Mouse (Mus musculus): ENCODE measurements at regions not wholly inside any gene's neighbourhood (a gene's known extent, or its start where the extent isn't known, plus 50 kb on each side); places are given as distances from the start of the nearest gene placed in this dataset.
A peak's percentile ranks its signal among the peaks of the same experiment; 100 is the strongest.

DNA sequence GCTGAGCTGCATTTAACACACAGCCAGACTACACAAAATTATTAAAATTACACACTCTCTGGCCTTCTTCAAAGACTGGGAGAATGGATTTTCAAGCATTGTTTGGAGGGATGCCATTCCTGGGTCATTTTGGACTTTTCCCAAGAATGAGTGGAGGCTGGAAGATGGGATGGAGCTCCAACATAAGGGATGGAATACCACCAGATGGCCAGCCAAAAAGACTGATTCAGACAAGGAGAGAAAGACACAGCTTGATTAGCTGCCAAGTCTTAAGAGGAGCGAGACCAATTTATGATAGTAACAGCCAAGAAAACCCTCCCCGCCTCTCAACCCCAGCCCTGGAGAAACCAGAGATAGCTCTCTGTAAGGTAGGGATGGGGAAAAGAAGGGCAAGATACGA lies 253.4 kb upstream of the Chd6 start:
- TF ChIP-seq CTCF (IDR thresholded peaks at IDR 0.05): no peak
- no peak for ATAC-seq (ENCODE audit: low FRiP score)
- no peaks in the 10 kb centered on the region for H3K9me3 ChIP-seq (ENCODE audit: low read length)
- no peaks in the 10 kb centered on the region for H3K4me1 ChIP-seq (ENCODE audit: insufficient read depth, low read length)
- no peak overlapping the region for H3K27ac ChIP-seq (ENCODE audit: low read depth, low read length)
- no peaks in the 10 kb centered on the region for H3K36me3 ChIP-seq (ENCODE audit: insufficient read depth, low read length)
- WGBS: 72% methylated on average over 3 of the region's 3 CpGs
- H3K4me3 ChIP-seq (ENCODE audit: low read depth, low read length): no peak overlapping the region
- no peaks in the 10 kb centered on the region for H3K27me3 ChIP-seq (ENCODE audit: insufficient read depth, low read length)
- DNase-seq (ENCODE audit: low spot score): peak; percentile 83
- H3K4me2 ChIP-seq (ENCODE audit: low read depth, low read length, poor library complexity, severe bottlenecking): no peak overlapping the region
- H3K9ac ChIP-seq (replicated peaks; ENCODE audit: low read length, poor library complexity, severe bottlenecking): no peak overlapping the region

DNA sequence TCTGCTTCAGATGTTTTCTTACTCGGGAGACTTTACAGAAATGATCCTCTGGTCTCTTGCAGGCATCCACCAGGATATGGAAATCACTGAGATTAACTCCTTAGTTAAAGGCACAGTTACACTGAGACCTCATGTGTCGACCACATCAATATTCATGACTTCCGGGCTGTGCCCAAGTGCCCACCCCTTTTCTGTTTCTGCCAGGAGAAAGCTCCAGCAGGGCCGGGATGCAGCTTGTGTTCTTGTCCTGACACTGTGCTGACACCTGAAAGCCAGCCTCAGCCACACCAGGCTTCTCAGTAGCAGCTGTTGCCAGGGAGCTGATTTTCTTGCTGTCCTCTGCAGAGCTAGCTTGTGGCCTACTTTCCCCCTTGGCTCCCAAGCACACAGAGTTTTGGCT lies 240.2 kb upstream of the Chd6 start:
- WGBS: 6% methylated on average over 4 of the region's 4 CpGs

DNA sequence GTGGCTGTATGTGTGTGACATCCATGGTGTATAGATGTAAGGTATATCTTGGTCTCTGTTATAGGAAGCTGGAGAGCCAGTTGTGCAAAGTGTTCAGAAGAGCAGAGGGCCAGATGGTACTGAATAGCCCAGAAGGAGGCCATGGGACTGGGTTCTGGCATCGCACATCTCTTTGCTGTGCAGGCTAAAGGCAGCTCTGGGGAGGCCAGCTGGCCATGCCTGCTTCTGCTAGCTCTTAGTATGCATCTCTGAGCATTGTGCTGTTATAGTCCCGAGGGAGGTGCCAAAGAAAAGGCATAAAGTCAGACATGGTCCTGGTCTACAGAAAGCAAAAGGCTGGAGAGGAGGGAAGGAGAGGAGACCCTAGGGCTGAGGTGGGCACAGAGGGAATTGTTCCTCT lies 235.1 kb upstream of the Chd6 start:
- WGBS: 53% methylated on average over 2 of the region's 2 CpGs
- ATAC-seq (ENCODE audit: low FRiP score): no peak
- peak; percentile 32 for DNase-seq (ENCODE audit: low spot score)

More for the DNA sequence above, 240.2 kb upstream of the Chd6 start:
- Histone ChIP-seq H3K4me3 (ENCODE audit: low read depth, low read length) (no peak overlapping the region), H3K4me1 (ENCODE audit: insufficient read depth, low read length) (peaks cover 3% of the 10 kb centered on the region; the same call in 1 of the 2 replicates), H3K27ac (ENCODE audit: low read depth, low read length) (no peak overlapping the region), H3K36me3 (ENCODE audit: insufficient read depth, low read length) (no peaks in the 10 kb centered on the region), H3K9me3 (ENCODE audit: low read length) (no peaks in the 10 kb centered on the region), H3K9ac (replicated peaks; ENCODE audit: low read length, poor library complexity, severe bottlenecking) (no peak overlapping the region), H3K4me2 (ENCODE audit: low read depth, low read length, poor library complexity, severe bottlenecking) (no peak overlapping the region), H3K27me3 (ENCODE audit: insufficient read depth, low read length) (no peaks in the 10 kb centered on the region)
- DNase-seq (ENCODE audit: low spot score) (peak; percentile 60), ATAC-seq (ENCODE audit: low FRiP score) (no peak)
- no peak for TF ChIP-seq CTCF (IDR thresholded peaks at IDR 0.05)

DNA sequence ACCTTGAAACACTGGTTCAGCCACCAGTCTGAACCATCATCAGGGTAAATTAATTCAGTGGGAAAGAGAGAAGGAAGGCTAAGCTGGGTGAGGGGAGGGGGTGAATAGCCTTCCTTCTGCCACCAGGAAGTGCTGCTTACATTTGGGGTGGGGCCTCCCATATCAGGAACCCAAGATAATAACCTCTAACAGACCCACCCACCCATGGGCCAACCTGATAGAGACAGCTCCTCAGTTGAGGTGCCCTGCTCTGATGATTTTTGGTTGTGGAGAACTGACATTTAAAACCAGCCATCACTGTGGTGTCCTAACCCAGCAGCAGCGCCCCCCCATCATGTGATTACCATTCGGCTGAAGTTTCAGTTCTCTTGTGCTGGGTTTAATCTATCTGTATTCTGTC lies 233.8 kb upstream of the Chd6 start:
- Histone ChIP-seq H3K36me3 (ENCODE audit: insufficient read depth, low read length) (no peaks in the 10 kb centered on the region), H3K9ac (replicated peaks; ENCODE audit: low read length, poor library complexity, severe bottlenecking) (no peak overlapping the region), H3K4me3 (ENCODE audit: low read depth, low read length) (no peak overlapping the region), H3K27me3 (ENCODE audit: insufficient read depth, low read length) (no peaks in the 10 kb centered on the region), H3K9me3 (ENCODE audit: low read length) (no peaks in the 10 kb centered on the region), H3K4me1 (ENCODE audit: insufficient read depth, low read length) (peaks cover 6% of the 10 kb centered on the region; the same call in 1 of the 2 replicates), H3K27ac (ENCODE audit: low read depth, low read length) (no peak overlapping the region), H3K4me2 (ENCODE audit: low read depth, low read length, poor library complexity, severe bottlenecking) (no peak overlapping the region)
- DNase-seq (ENCODE audit: low spot score) (no peak), ATAC-seq (ENCODE audit: low FRiP score) (no peak)
- WGBS: 80% methylated on average over 2 of the region's 2 CpGs
- no peak for TF ChIP-seq CTCF (IDR thresholded peaks at IDR 0.05)

More for the DNA sequence above, 235.1 kb upstream of the Chd6 start:
- Histone ChIP-seq H3K4me1 (ENCODE audit: insufficient read depth, low read length) (peaks cover 9% of the 10 kb centered on the region; the same call in 1 of the 2 replicates), H3K36me3 (ENCODE audit: insufficient read depth, low read length) (no peaks in the 10 kb centered on the region), H3K27me3 (ENCODE audit: insufficient read depth, low read length) (no peaks in the 10 kb centered on the region), H3K9ac (replicated peaks; ENCODE audit: low read length, poor library complexity, severe bottlenecking) (no peak overlapping the region), H3K4me2 (ENCODE audit: low read depth, low read length, poor library complexity, severe bottlenecking) (no peak overlapping the region), H3K4me3 (ENCODE audit: low read depth, low read length) (no peak overlapping the region), H3K9me3 (ENCODE audit: low read length) (no peaks in the 10 kb centered on the region), H3K27ac (ENCODE audit: low read depth, low read length) (no peak overlapping the region)
- TF ChIP-seq CTCF (IDR thresholded peaks at IDR 0.05): no peak

DNA sequence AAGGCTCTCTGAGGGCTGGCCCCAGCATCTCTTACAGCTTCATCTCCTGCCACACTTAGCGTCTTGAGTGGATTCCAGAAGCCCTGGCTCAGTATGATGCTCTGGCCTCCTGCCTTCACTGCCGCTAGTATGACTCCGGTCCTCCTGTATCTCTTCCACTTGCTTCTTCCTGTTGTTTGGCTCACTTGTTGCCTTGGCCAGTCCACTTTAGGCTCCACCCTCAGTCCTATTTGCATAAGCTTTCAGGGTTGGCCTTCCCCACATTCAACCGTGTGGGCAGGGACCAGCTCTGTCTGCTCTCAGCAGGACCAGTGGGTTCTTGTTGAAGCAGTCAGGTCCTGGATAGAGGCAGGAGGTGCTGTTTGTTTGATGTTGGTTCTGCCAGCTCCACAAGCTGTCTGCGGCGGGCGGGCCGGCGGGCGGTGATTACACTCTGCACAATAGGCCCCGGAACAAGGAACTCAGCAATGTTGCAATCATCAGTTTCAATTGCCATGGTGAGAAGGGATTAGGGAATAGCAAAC lies 232.6 kb upstream of the Chd6 start:
- H3K27ac ChIP-seq (ENCODE audit: low read depth, low read length): no peak overlapping the region
- H3K4me1 ChIP-seq (ENCODE audit: insufficient read depth, low read length): peaks cover 6% of the 10 kb centered on the region; the same call in 1 of the 2 replicates
- TF ChIP-seq CTCF (IDR thresholded peaks at IDR 0.05): no peak
- ATAC-seq (ENCODE audit: low FRiP score): peak; percentile 64; the same call in 1 of the 2 replicates
- H3K36me3 ChIP-seq (ENCODE audit: insufficient read depth, low read length): no peaks in the 10 kb centered on the region
- 0 out of 2 replicates have a peak overlapping the region, but pooled peaks have one; percentile 0 for H3K4me2 ChIP-seq (ENCODE audit: low read depth, low read length, poor library complexity, severe bottlenecking)
- H3K9me3 ChIP-seq (ENCODE audit: low read length): no peaks in the 10 kb centered on the region
- DNase-seq (ENCODE audit: low spot score): peak; percentile 74
- H3K27me3 ChIP-seq (ENCODE audit: insufficient read depth, low read length): no peaks in the 10 kb centered on the region
- no peak overlapping the region for H3K4me3 ChIP-seq (ENCODE audit: low read depth, low read length)
- no peak overlapping the region for H3K9ac ChIP-seq (replicated peaks; ENCODE audit: low read length, poor library complexity, severe bottlenecking)
- WGBS: 14% methylated on average over 11 of the region's 11 CpGs

DNA sequence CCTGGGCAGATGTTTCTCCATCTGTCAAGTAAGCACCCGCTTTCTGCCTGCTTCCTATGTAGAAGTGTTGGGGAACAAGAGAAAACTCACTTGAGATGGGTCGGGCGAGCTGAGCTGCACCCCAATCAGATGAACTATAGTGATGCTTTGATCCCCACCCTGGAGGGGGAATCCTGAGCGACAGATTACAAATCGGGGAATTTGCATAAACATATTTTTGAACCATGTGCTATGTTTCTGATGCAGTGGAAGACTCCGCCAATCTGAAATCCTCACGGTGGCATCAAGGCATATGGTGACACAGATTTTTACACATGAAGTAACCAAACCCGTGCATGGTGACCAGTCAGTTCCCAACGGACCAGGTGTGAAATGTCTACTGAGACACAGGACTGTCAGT lies 231.4 kb upstream of the Chd6 start:
- Histone ChIP-seq H3K4me3 (ENCODE audit: low read depth, low read length) (no peak overlapping the region), H3K27ac (ENCODE audit: low read depth, low read length) (no peak overlapping the region), H3K36me3 (ENCODE audit: insufficient read depth, low read length) (no peaks in the 10 kb centered on the region), H3K9ac (replicated peaks; ENCODE audit: low read length, poor library complexity, severe bottlenecking) (no peak overlapping the region), H3K4me1 (ENCODE audit: insufficient read depth, low read length) (peaks cover 6% of the 10 kb centered on the region; the same call in 1 of the 2 replicates), H3K9me3 (ENCODE audit: low read length) (no peaks in the 10 kb centered on the region), H3K27me3 (ENCODE audit: insufficient read depth, low read length) (no peaks in the 10 kb centered on the region), H3K4me2 (ENCODE audit: low read depth, low read length, poor library complexity, severe bottlenecking) (no peak overlapping the region)
- no peak for TF ChIP-seq CTCF (IDR thresholded peaks at IDR 0.05)
- ATAC-seq (ENCODE audit: low FRiP score) (no peak), DNase-seq (ENCODE audit: low spot score) (no peak)
- 58% methylated on average over 9 of the region's 9 CpGs for WGBS

Data from midbrain, postnatal 0 days (tissue).